Mouse (Mus musculus) MN1 (cell line): Measurements from ENCODE around the gene Pin4.
"Not testable (repeated sequence)": the region's sequence is repeated elsewhere in the genome, so short reads cannot be mapped to it uniquely, and the experiment has no call there.

ENCODE experiments used
- DNase-seq: peaks from one replicate; pipeline ENCODE4 v3.0.0-alpha.2; 2016; ENCODE audit warnings: low spot score

The Pin4 gene

GRCm38 (mm10) chrX:102119042-102119864, at the start of gene Pin4:
Gene Pin4 (plus strand): TSS chrX:102119447.
- peak; percentile 97 for DNase-seq

- DNase-seq = peak; percentile 75
Measured at GRCm38 (mm10) chrX:102070591-102071471, 48.4 kb upstream of the Pin4 start, which contains the start of gene Rtl5. Gene Rtl5 (minus strand): TSS chrX:102071304.

GRCm38 (mm10) chrX:102071517-102071916, 47.7 kb upstream of the Pin4 start:
- no peak for DNase-seq

- no peak for DNase-seq
Measured at GRCm38 (mm10) chrX:102073605-102074325, 45.5 kb upstream of the Pin4 start.

- DNase-seq = no peak
Measured at GRCm38 (mm10) chrX:102074435-102074834, 44.8 kb upstream of the Pin4 start.

GRCm38 (mm10) chrX:102075158-102075557, 44.1 kb upstream of the Pin4 start:
- DNase-seq = no peak

- no peak for DNase-seq
Measured at GRCm38 (mm10) chrX:102076886-102077765, 42.1 kb upstream of the Pin4 start.

GRCm38 (mm10) chrX:102081076-102081475, 38.2 kb upstream of the Pin4 start:
- no peak for DNase-seq

- no peak for DNase-seq
Measured at GRCm38 (mm10) chrX:102081573-102082279, 37.5 kb upstream of the Pin4 start.

- no peak for DNase-seq
Measured at GRCm38 (mm10) chrX:102082340-102082739, 36.9 kb upstream of the Pin4 start.

- no peak for DNase-seq
Measured at GRCm38 (mm10) chrX:102085798-102086443, 33.3 kb upstream of the Pin4 start.

- DNase-seq = no peak
Measured at GRCm38 (mm10) chrX:102090605-102091004, 28.6 kb upstream of the Pin4 start.

- DNase-seq = no peak
Measured at GRCm38 (mm10) chrX:102094381-102094904, 24.8 kb upstream of the Pin4 start.

- no peak for DNase-seq
Measured at GRCm38 (mm10) chrX:102101886-102102285, 17.4 kb upstream of the Pin4 start.

GRCm38 (mm10) chrX:102103830-102104229, 15.4 kb upstream of the Pin4 start:
- not testable (repeated sequence) for DNase-seq

GRCm38 (mm10) chrX:102109349-102109748, 9.9 kb upstream of the Pin4 start:
- not testable (repeated sequence) for DNase-seq

- peak; percentile 39 for DNase-seq
Measured at GRCm38 (mm10) chrX:102115676-102116075, 3.6 kb upstream of the Pin4 start.

- peak; percentile 15 for DNase-seq
Measured at GRCm38 (mm10) chrX:102121321-102121720, 2.1 kb downstream of the Pin4 start.

- DNase-seq = no peak
Measured at GRCm38 (mm10) chrX:102141157-102141556, 21.9 kb downstream of the Pin4 start.
